Mouse (Mus musculus) thymus, postnatal 10 days (tissue): Measurements from ENCODE around the gene Fgf2.

Experiments
- DNase-seq, 2 experiments: peaks; one replicate each; pipeline ENCODE4 v3.0.0; 2021; ENCODE audit warnings: low spot score in 2 of 2

The Fgf2 gene

DNA sequence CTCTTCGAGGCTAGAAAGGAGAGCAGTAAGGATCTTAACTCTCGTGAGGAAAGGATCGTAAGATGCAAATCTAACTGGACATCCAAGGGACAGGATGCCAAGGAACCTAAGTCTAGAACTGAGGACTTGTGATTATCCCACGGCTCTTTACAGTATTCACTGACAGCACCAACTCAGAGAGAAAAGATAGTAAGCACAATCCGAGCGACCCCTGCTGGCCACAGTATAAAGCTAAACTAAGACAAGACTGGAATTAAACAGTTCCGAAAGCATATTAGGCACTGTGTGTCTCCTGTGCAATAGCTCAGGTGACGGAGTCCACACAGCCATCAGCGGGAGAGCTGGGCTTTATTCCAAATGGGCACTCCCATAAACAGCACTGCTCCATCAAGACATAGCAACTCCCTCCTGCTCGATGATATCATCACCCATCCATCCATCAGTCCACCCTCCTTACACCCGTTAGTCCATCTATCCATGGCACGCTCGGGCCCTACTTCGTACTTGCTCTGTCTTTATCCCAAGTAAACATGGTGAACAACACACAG, 66.3 kb downstream of the Fgf2 start:
- peak; percentile 34 to 67 for DNase-seq

DNA sequence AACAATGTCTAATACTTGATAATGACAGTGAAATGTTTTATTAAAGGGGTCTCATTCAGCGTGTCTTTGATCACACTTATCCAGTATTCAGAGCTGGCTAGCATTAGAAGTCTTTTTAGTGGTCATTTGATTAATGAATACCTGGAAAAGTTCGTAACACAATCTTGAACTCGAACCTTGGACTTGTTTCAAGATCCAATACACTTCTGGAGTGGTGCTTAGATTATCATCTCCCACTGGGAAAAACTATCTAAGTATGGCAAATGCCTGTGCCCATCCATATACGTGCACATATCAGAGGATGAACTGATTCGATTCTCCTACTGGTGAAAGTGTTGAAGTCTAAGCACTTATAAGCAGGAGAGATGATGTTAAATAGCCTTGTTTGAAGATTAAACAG, 70.2 kb downstream of the Fgf2 start:
- no peak for DNase-seq

DNA sequence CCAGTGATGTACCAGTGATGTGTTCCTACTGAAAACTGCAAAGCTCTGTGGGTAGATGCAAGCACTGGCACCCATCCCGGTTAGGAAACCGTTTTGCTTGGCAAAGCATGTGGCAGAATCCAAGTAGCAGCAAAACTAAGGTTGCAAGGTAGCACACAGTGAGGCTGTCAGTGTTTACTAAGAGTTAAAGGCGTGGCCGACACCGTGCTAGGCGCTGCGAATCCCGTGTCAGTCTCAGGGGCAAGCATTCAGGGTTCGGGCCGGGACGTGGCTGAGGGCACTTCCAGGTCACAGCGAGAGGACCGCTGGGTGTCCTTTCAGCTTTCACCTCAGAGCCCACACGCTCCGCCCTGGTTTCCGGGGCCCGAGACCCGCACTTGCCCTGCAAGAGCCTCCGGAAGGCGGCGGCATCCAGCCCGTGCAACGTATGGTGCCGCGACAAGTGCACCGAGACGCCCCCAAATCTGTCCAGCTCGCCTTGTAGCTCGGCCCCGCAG, 70.9 kb downstream of the Fgf2 start:
- peak in 1 of 2 experiments; percentile 76 for DNase-seq

DNA sequence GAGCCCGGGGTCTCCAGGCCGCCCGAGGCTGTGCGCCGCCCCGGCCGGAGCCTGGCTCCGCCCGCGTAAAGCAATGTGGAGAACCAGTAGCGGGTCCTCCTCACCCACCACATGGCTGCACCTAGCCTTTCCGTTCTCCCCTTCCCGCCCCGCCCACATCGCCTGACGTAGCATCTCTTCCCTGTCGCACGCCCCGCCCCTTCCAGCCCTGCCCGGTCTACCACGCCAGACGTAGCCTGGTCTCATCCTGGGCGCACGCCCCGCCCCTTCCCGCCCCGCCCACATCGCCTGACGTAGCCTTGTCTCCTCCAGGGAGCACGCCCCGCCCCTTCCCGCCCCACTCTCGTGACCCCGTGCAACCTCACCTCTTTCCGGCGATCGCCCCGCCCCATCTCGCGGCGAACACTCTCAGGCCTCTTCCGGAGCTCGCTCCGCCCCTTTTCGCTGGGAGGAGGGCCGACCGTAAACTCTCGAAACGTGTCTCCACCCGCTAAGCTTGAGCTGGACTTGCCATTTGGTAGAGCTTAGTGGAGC, 71.4 kb downstream of the Fgf2 start, which contains the start of gene Spata5:
Spata5 (plus strand) TSS at position 439 of the 534 bp plus-strand sequence.
- DNase-seq: peak; percentile 98

DNA sequence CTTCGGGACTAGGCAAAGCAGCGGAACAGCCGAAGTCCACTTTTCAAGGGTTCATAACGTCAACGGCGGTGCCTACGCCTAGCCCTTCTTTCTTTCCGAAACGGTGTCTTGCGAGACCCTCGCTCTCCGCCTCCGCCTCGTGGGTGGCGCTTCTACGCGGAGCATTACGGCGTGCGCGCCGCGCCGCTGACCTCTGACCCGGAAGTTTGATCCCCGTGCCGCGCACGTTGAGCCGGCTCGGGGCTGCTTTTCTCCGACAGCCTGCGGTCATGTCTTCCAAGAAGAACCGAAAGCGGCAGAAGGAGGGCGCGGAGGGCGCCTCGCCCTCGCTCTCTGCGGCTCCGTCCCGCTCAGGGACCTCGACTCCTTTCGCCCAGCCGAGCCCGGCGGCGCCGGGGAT, 71.9 kb downstream of the Fgf2 start, which contains the start of gene Nudt6:
Nudt6 (minus strand) TSS at position 140 of the 400 bp plus-strand sequence.
- peak; percentile 90 to 91 for DNase-seq

DNA sequence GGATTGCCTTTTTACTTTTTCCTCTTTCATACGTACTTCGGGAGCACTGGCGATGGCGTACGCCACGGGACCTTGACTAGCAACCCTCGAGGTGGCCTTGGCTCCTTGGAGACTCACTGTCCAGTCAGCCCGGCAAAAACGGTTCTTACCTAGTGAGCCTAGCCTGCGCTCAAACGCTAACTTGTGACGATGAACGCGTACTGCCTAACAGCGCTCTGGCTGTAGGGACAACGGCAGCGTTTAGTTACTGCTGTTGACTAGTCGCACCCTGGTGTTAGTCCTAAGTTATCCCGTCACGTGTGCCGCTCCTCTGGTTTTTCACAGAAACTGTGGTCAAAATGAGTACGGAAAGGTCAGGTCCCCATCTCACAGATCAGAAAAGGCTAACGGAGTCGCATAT, 72.5 kb downstream of the Fgf2 start:
- no peak for DNase-seq

DNA sequence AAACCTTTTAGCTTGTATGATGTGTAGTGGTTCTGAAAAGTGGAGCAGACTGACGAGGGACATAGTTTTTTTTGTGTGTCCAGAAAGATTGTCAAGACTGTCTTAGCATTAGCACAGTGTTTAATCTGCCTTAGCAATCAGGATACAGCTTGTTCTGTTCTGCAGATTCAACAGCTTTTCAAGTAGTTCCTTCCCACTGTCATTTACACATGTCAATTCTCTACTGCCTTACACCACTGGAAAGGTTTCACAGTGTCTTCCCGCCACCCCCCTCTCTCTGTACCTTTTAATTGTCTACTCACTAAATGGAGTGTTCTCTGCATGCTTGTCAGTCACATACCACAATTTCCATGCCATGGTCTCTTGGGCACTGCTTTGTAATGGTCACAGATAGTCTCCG, 73.0 kb downstream of the Fgf2 start:
- DNase-seq: no peak

DNA sequence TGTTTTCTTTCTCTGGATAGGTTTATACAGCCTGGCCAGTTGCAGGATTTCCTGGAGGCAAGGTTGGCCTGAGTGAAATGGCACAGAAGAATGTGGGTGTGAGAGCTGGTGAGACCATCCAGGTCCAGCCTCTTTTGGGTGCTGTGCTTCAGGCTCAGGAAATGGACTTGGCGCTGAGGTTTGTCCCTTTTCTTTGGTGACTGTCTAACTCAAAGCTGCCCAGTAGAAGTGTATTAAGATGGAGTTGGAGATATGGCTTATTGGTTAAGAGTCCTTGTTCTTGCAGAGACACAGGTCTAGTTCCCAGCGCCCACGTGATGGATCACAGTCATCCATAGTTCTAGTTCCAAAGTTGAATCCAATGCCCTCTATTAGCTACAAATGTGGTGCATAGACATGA, 77.9 kb downstream of the Fgf2 start:
- no peak for DNase-seq

DNA sequence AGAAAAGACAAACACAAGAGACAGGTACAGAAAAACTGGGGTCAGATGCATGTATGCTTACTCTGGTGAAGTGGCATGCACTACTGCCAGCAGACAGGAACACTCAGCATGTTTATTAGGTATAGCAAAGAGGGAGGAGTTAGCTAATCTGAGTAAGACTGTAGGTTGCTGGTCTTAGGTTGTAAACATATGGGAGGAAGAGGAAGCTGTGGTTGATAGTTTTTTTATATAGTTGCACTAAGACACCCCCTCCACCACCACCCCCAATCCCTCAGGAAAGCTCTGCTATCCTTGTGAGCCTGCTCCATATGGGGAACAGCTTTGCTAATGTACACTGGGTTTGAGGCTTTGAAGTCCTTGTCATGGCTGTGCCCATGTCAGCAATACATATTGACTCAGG, 82.2 kb downstream of the Fgf2 start:
- no peak for DNase-seq

DNA sequence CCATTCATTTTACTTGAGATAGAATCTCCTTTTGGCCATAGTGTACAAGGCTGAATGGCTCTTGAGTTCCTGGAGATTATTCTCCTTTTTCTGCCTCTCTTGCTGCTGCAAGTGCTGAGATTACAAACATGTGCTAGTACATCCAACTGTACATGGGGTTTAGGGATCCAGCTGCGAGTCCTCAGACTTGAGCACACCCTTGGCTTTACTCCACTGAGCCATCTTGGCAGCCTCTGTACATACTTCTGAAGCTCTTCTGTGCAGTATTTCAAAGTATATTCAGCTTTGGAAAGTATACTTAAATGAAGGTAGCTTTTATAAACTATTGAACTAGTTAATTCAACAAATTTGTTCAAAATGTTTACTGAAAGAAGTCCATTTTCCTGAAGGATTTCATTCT, 91.6 kb downstream of the Fgf2 start:
- no peak for DNase-seq

DNA sequence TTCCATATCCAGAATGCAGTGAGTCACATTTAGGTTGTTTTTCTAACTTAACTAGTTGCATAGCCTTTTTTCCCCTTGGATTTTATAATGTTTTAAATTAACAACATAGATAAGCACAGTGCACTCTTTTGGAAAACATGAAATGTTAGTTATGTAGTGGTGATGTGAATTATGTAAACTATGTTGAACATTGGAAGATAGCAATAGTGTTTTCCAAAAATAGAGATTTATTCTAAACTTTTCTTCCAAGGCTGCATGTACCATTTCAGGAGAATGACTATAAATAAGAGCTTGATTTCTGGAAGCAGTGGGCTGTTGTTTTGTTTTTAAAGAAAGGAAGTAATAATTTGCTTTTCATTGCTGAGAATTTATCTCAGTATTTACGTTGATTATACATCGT, 95.3 kb downstream of the Fgf2 start:
- no peak for DNase-seq

DNA sequence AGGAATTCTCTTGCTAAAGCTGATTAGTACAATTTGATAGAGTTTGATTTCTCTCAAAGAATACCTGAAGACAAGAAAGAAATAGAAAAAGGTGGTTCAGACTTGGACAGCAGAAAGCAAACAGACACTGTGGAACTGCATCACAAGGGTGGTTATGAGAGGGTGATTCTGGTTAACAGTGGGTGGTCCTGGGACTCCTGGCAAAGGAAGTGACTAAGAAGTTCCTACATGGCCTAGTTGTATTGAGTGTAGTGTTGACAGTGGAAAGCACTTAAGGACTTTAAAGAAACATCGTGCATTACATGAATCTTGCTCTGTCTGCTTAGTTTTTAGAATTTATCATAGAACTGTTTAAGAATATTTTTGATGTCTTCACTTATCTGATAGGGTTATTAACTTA, 107.8 kb downstream of the Fgf2 start:
- DNase-seq: no peak
